Mouse (Mus musculus): ENCODE data around the gene Olfr1109. TPM values are rescaled to one million over a fixed set of nuclear protein-coding genes. Genes with fewer than 3 reads are reported as not detected.

The Olfr1109 gene
- polyA plus RNA-seq (2012), result not detected in 2 replicates

GRCm38 (mm10) chr2:87095908-87096307, at the start of gene Olfr1109:
TSS of gene Olfr1109 (minus strand) at chr2:87096008.

DNA sequence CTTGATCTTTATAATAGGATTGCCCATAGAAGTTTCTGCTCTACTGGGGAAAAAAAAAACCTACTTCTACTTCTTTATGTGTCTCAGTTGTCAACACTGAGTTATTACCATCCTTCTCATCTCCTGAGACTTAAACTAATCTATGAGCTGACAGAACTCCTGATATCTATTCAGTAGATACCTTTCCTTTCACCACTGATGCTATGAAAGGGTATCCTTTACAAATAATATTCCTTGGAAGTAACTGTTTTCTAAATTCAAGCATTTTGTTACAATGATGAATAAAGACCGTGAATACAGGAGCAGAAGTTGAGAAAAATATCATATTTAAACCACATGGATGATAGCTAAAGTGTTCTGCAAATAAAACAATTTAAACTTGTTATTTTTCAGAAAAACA, 44.4 kb upstream of the Olfr1109 start, which contains the start of gene Olfr1110:
TSS of gene Olfr1110 (minus strand) at position 101 of the 400 bp plus-strand sequence.

GRCm38 (mm10) chr2:87114467-87114866, 18.7 kb upstream of the Olfr1109 start, which contains the start of gene Olfr259:
TSS of gene Olfr259 (minus strand) at chr2:87114567.

GRCm38 (mm10) chr2:87075717-87076116, 20.1 kb downstream of the Olfr1109 start, which contains the start of gene Olfr1107:
TSS of gene Olfr1107 (minus strand) at chr2:87075817.

DNA sequence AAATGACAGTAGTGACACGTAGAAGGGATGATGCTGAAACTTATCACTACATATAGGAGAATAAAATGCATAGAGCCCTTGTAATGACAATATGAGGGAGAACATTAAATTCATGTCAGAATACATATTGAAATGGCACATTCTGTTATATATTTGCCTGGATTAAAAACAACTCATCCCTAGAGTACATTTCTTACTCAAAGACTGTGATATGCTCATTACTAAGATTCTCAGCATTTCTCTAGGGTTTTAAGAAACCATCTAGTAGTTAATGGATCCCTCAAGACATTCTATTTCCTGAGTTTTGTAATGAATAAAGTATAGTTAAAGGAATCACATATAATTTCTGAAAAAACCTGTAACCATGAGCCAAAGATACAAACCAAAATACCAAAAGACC, 43.6 kb downstream of the Olfr1109 start, which contains the start of gene Olfr1106:
TSS of gene Olfr1106 (minus strand) at position 101 of the 400 bp plus-strand sequence.

Other genes with a start within 250 kb of the Olfr1109 start
- not detected in 2 replicates for gene Olfr1095, start 244.3 kb downstream of the Olfr1109 start, polyA plus RNA-seq (2012)
- gene Gm13723, start 221.2 kb downstream of the Olfr1109 start, polyA plus RNA-seq (2012), result not detected in 2 replicates
- not detected in 2 replicates for gene Olfr1097, start 203.8 kb downstream of the Olfr1109 start, polyA plus RNA-seq (2012)
- not detected in 2 replicates for gene Olfr1098, start 171.5 kb downstream of the Olfr1109 start, polyA plus RNA-seq (2012)
- gene Olfr1099, start 135.3 kb downstream of the Olfr1109 start, polyA plus RNA-seq (2012), result not detected in 2 replicates
- gene Olfr1100, start 116.1 kb downstream of the Olfr1109 start, polyA plus RNA-seq (2012), result not detected in 2 replicates
- gene Olfr1101, start 104.8 kb downstream of the Olfr1109 start, polyA plus RNA-seq (2012), result not detected in 2 replicates
- not detected in 2 replicates for gene Olfr1102, start 97.6 kb downstream of the Olfr1109 start, polyA plus RNA-seq (2012)
- not detected in 2 replicates for gene Olfr1104, start 68.9 kb downstream of the Olfr1109 start, polyA plus RNA-seq (2012)
- not detected in 2 replicates for gene Olfr1105, start 59.5 kb downstream of the Olfr1109 start, polyA plus RNA-seq (2012)
- not detected in 2 replicates for gene Olfr1106, start 43.7 kb downstream of the Olfr1109 start, polyA plus RNA-seq (2012)
- 0.01 TPM in 1 of 2 replicates, not detected in the other for gene Olfr1107, start 20.2 kb downstream of the Olfr1109 start, polyA plus RNA-seq (2012)
- not detected in 2 replicates for gene Olfr259, start 18.6 kb upstream of the Olfr1109 start, polyA plus RNA-seq (2012)
- not detected in 2 replicates for gene Olfr1110, start 44.3 kb upstream of the Olfr1109 start, polyA plus RNA-seq (2012)
- gene Olfr1111, start 56.6 kb upstream of the Olfr1109 start, polyA plus RNA-seq (2012), result not detected in 2 replicates
- gene Olfr1112, start 91.8 kb upstream of the Olfr1109 start, polyA plus RNA-seq (2012), result not detected in 2 replicates
- not detected in 2 replicates for gene Olfr1113, start 113.0 kb upstream of the Olfr1109 start, polyA plus RNA-seq (2012)
- gene Olfr1115, start 152.0 kb upstream of the Olfr1109 start, polyA plus RNA-seq (2012), result not detected in 2 replicates
- gene Olfr1116, start 171.5 kb upstream of the Olfr1109 start, polyA plus RNA-seq (2012), result not detected in 2 replicates
- gene Olfr1118, start 211.6 kb upstream of the Olfr1109 start, polyA plus RNA-seq (2012), result not detected in 2 replicates